Mouse (Mus musculus) bone marrow macrophage, adult 2 months (primary cell): ENCODE measurements at regions not wholly inside any gene's neighbourhood (a gene's known extent, or its start where the extent isn't known, plus 50 kb on each side); places are given as distances from the start of the nearest gene placed in this dataset.

ENCODE experiments used
- CTCF ChIP-seq: IDR thresholded peaks from 2 replicates; pipeline ENCODE4 v1.5.1; 2012; ENCODE audit warnings: low read depth, mild to moderate bottlenecking, low read length, moderate library complexity
- POLR2A ChIP-seq: IDR thresholded peaks from 2 replicates; pipeline ENCODE4 v1.6.1; 2012; ENCODE audit warnings: mild to moderate bottlenecking, low read depth, low read length, borderline replicate concordance

GRCm38 (mm10) chr10:68956539-68956938 lies 194.7 kb upstream of the Rhobtb1 start:
- TF ChIP-seq CTCF (no peak), POLR2A (no peak)
